Mouse (Mus musculus) forebrain, embryonic 13.5 days (tissue): ENCODE measurements around the gene Sec24c. TPM values are rescaled to one million over a fixed set of nuclear protein-coding genes. Genes with fewer than 3 reads are reported as not detected.

Experiments used
- ATAC-seq: fragments of 200-750 bp; cut with Nextera tagmentation; 2 replicates; pipeline ENCODE4 v1.8.0; 2017
- H3K27ac ChIP-seq: fragments of 300-500 bp; sonication (generic); 2 replicates; pipeline ENCODE4 v1.5.1; 2015; ENCODE audit warnings: inconsistent platforms, mild to moderate bottlenecking, moderate library complexity
- H3K27me3 ChIP-seq: fragments of 300-500 bp; sonication (generic); 2 replicates; pipeline ENCODE4 v1.6.1; 2015; ENCODE audit warnings: mild to moderate bottlenecking, inconsistent platforms
- H3K36me3 ChIP-seq: fragments of 300-500 bp; sonication (generic); 2 replicates; pipeline ENCODE4 v1.6.1; 2015; ENCODE audit warnings: mild to moderate bottlenecking, inconsistent platforms; ENCODE audit not compliant: poor library complexity, severe bottlenecking
- H3K4me1 ChIP-seq: fragments of 300-500 bp; sonication (generic); 2 replicates; pipeline ENCODE4 v1.6.1; 2015; ENCODE audit warnings: inconsistent platforms
- H3K4me2 ChIP-seq: fragments of 300-500 bp; sonication (generic); 2 replicates; pipeline ENCODE4 v1.6.1; 2015; ENCODE audit warnings: inconsistent platforms, mild to moderate bottlenecking, moderate library complexity
- H3K4me3 ChIP-seq: fragments of 300-500 bp; sonication (generic); 2 replicates; pipeline ENCODE4 v1.5.1; 2015; ENCODE audit warnings: mild to moderate bottlenecking, inconsistent platforms
- H3K9ac ChIP-seq: fragments of 300-500 bp; sonication (generic); 2 replicates; pipeline ENCODE4 v1.6.1; 2015; ENCODE audit warnings: mild to moderate bottlenecking, inconsistent platforms
- H3K9me3 ChIP-seq: fragments of 300-500 bp; sonication (generic); replicated peaks from 2 replicates; pipeline ENCODE4 v1.6.1; 2016; ENCODE audit warnings: inconsistent platforms
- WGBS: fragments of 180-500 bp; shearing (Covaris S2); methylation state at CpG from one replicate; pipeline ENCODE4 v1.1.7; 2015; 5-methylcytosine and 5-hydroxymethylcytosine counted together
- polyA plus RNA-seq: library from polyadenylated mRNA; unstranded; fragments of >200 nt; fragmentation: Nextera tagmentation; extraction: Ambion mirVana; gene quantifications from 2 replicates; pipeline ENCODE4 v1.2.1, GENCODE M21; 2015

Sec24c gene
- polyA plus RNA-seq, 1 experiment from 2014 or later, result 75.9 TPM

DNA sequence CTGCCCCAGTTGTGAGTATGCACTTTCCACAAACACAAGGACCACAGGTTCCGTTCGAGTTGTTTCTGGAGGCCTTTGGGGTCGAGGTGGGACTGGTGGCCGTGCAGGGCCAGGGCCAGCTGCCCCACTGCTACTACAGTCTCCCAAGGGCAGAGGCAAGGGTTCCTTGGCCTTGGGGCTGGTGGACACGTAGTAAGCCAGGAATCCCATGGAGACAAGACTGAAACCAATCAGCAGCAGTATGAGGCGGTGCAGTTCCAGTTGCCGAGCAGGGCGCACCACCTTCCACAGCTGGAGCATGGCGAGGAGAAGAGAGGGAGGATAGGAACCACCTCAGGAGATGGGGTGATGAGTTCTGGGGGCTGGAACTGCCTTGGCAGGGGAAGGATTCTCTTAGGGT, 55.8 kb downstream of the Sec24c start:
- H3K27me3 ChIP-seq, result no peaks in the 10 kb centered on the region
- 83% methylated on average over 9 of the region's 9 CpGs for WGBS
- H3K4me1 ChIP-seq, result peaks cover 12% of the 10 kb centered on the region
- H3K4me3 ChIP-seq, result no peak overlapping the region
- no peak overlapping the region for H3K4me2 ChIP-seq
- no peak overlapping the region for H3K9ac ChIP-seq
- no peak for ATAC-seq
- no peaks in the 10 kb centered on the region for H3K9me3 ChIP-seq
- H3K27ac ChIP-seq, result no peak overlapping the region
- peaks cover 66% of the 10 kb centered on the region for H3K36me3 ChIP-seq

DNA sequence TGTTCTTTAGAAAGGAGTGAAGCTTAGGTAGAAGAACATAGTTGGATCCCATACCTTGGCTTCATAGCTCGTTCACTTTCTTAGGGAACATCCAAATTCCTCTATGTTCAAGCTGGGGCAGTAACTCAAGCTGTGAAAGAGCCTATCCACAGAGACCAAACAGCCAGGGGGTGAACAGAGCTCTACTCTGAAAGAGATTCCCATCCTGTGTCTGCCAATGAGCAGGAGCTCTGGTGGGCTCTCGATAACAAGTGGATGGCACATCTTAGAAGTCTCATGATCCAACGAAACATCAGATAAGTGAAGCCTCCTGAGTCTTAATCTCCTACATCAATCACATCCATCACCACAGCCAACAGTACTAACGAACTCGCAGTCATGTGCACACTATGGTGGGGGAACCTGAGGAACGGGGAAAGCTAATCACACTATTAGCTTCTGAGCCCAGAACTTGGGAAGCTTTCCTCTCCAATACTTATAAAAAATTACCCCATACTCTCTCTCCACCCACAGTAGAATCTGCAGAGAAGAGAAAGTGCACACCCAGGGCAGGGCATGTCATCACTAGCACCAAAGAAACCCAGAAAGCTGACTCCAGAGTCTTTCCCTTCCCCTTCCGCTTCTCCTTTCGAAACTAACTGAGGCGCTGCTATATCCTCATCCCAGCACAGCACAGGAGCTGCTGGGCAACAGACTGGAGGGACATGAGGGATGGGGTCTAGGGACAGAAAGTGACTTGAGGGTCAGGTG, 56.9 kb downstream of the Sec24c start:
- no peak for ATAC-seq
- Histone ChIP-seq H3K4me3 (no peak overlapping the region), H3K9me3 (no peaks in the 10 kb centered on the region), H3K36me3 (peaks cover 63% of the 10 kb centered on the region), H3K9ac (no peak overlapping the region), H3K27ac (no peak overlapping the region), H3K4me2 (no peak overlapping the region), H3K4me1 (peaks cover 16% of the 10 kb centered on the region), H3K27me3 (no peaks in the 10 kb centered on the region)
- WGBS, result 91% methylated on average over 9 of the region's 9 CpGs

GRCm38 (mm10) chr14:20733041-20733951, 59.2 kb downstream of the Sec24c start:
- no peak for ATAC-seq
- no peak overlapping the region for H3K27ac ChIP-seq
- peak overlapping the region; percentile 92 for H3K9ac ChIP-seq
- no peaks in the 10 kb centered on the region for H3K9me3 ChIP-seq
- H3K4me2 ChIP-seq, result peak overlapping the region; percentile 90
- WGBS, result 51% methylated on average over 12 of the region's 12 CpGs
- peaks cover 65% of the 10 kb centered on the region for H3K36me3 ChIP-seq
- peak overlapping the region; percentile 83 for H3K4me3 ChIP-seq
- H3K4me1 ChIP-seq, result peaks cover 16% of the 10 kb centered on the region
- no peaks in the 10 kb centered on the region for H3K27me3 ChIP-seq

DNA sequence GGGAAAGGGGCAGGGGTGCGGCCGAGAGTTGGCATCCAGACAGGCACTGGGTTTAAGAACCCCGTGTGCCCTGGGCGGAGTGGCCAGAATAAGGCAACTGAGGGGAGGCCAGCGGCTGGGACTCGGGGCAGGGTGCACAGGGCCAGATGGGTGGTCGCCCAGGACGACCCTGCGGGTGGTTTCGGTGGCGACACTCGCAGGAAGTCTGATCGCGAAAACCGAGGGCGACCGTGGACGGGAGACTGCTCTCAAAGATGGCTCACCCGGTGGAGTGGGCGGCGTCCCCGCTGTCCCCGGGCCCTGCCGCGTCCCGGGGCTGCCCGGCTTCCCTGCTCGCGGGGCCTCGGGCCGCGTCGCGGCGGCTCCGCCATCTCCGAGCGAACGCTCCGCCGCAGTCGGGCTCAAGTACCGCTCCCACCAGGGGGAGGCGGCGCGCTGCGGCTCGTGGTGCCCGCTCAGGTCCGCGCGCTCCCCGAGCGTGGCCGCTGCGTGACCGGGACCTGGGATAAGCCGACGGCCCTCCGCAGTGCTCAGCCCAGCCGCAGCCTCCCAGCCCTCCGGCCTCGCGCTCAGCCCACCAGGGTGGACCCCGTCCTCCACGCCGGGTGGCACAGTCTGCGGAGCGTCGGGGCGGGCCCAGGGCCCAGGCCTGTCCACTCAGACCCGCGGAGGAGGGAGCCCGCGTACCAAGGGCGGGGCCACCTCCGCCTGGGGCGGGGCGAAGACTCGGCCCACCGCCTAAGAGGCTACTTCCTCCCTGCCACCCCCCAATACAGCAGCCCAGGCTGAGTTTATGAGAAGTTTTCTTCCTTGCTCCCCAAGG, 60.1 kb downstream of the Sec24c start, which contains the start of gene Ndst2:
Gene Ndst2 (minus strand): TSS at position 611 of the 823 bp plus-strand sequence.
- Histone ChIP-seq H3K4me3 (peak within 1 kb of the TSS; percentile 83), H3K36me3 (peaks cover 65% of the 10 kb centered on the region), H3K27me3 (no peaks in the 10 kb centered on the region), H3K4me2 (peak within 1 kb of the TSS; percentile 90), H3K27ac (peak within 1 kb of the TSS; percentile 75), H3K4me1 (peaks cover 16% of the 10 kb centered on the region), H3K9ac (peak within 1 kb of the TSS; percentile 92), H3K9me3 (no peaks in the 10 kb centered on the region)
- under 1% methylated on average over 51 of the region's 81 CpGs for WGBS
- peak; percentile 99 for ATAC-seq

GRCm38 (mm10) chr14:20735052-20735451, 60.9 kb downstream of the Sec24c start:
- Histone ChIP-seq H3K27ac (no peak overlapping the region), H3K9me3 (no peaks in the 10 kb centered on the region), H3K4me2 (peak overlapping the region; percentile 90), H3K9ac (no peak overlapping the region), H3K36me3 (peaks cover 65% of the 10 kb centered on the region), H3K27me3 (no peaks in the 10 kb centered on the region), H3K4me1 (peaks cover 16% of the 10 kb centered on the region), H3K4me3 (no peak overlapping the region; the same call in 1 of the 2 replicates)
- 76% methylated on average over 2 of the region's 2 CpGs for WGBS
- no peak for ATAC-seq

DNA sequence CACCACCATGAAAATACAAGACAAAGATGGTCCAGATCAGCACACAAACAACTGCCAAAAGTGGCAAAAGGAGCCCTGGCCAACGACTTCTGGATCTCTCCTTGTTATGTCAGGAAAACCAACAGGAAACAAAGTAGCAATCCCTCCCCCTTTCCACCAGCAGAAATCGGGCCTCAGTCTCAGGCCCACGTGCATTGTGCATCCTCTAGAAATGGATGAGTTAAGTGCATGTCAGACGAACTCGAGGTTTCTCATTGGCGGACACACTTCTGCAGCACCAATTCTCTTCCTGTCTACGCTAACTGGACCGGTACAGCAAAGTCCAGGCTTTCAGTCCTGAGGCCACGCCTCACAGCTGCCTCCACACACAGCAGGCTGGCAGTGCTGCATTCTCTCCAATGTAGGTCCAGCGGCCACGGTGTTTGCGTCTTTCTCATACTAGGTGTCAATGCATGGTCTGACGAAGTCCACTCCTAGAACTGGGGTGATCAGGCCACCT, 61.8 kb downstream of the Sec24c start:
- no peaks in the 10 kb centered on the region for H3K9me3 ChIP-seq
- H3K36me3 ChIP-seq, result peaks cover 65% of the 10 kb centered on the region
- no peaks in the 10 kb centered on the region for H3K27me3 ChIP-seq
- H3K4me1 ChIP-seq, result peaks cover 16% of the 10 kb centered on the region
- no peak overlapping the region for H3K4me2 ChIP-seq
- H3K4me3 ChIP-seq, result no peak overlapping the region
- no peak overlapping the region for H3K27ac ChIP-seq
- no peak for ATAC-seq
- no peak overlapping the region for H3K9ac ChIP-seq
- WGBS, result 91% methylated on average over 13 of the region's 13 CpGs

DNA sequence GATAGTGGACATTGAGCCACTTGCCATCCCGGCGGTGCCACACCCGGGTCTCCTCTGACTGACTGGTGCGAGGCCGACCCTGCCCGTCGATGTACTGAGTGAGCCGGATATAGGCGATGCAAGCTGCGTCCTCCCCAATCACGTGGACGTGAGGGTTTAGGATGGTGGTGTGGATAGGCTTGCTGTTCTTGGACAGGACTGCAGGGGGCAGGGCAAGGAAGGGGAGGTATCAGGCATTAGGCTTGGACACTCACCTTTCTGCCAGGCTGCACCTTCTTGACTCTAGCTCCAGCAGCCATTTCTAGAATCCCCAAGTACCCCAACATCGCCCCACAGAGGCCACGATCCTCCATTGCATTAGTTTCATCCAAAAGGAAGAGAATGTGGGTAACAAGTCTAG, 63.2 kb downstream of the Sec24c start:
- no peak overlapping the region for H3K9ac ChIP-seq
- H3K27ac ChIP-seq, result no peak overlapping the region
- no peaks in the 10 kb centered on the region for H3K9me3 ChIP-seq
- no peak overlapping the region for H3K4me2 ChIP-seq
- no peak overlapping the region for H3K4me3 ChIP-seq
- peaks cover 16% of the 10 kb centered on the region for H3K4me1 ChIP-seq
- ATAC-seq, result no peak
- H3K27me3 ChIP-seq, result no peaks in the 10 kb centered on the region
- peaks cover 68% of the 10 kb centered on the region for H3K36me3 ChIP-seq
- WGBS, result 38% methylated on average over 14 of the region's 14 CpGs

GRCm38 (mm10) chr14:20738511-20738910, 64.4 kb downstream of the Sec24c start:
- ATAC-seq, result no peak
- Histone ChIP-seq H3K4me2 (no peak overlapping the region), H3K27me3 (no peaks in the 10 kb centered on the region), H3K9me3 (no peaks in the 10 kb centered on the region), H3K4me1 (peaks cover 10% of the 10 kb centered on the region), H3K36me3 (peaks cover 74% of the 10 kb centered on the region), H3K27ac (no peak overlapping the region), H3K4me3 (no peak overlapping the region), H3K9ac (no peak overlapping the region)
- WGBS, result 93% methylated on average over 8 of the region's 8 CpGs

DNA sequence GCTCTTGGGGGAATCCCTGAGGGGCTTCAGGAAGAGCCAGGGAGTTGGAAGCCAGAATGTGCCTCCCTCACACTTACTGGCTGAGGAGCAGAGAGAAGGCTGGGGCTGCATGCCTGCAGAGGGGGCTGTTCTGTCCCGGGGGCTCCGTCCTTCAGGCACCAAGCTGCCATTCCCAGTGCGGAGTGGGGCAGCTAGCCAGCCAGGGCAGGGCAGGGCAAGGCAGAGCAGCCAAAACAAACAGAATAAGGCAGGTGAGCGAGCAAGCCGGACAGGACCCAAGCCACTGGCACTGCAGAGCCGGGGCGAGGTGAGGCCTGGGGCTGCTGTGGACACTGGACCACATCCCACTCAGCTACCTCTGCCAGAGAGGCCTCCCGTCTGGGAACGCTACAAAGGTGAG, 67.2 kb downstream of the Sec24c start:
- Histone ChIP-seq H3K9me3 (no peaks in the 10 kb centered on the region), H3K27me3 (no peaks in the 10 kb centered on the region), H3K4me2 (no peak overlapping the region), H3K4me3 (no peak overlapping the region), H3K9ac (no peak overlapping the region), H3K36me3 (peaks cover 85% of the 10 kb centered on the region), H3K4me1 (no peaks in the 10 kb centered on the region), H3K27ac (no peak overlapping the region)
- 96% methylated on average over 9 of the region's 9 CpGs for WGBS
- ATAC-seq, result no peak

DNA sequence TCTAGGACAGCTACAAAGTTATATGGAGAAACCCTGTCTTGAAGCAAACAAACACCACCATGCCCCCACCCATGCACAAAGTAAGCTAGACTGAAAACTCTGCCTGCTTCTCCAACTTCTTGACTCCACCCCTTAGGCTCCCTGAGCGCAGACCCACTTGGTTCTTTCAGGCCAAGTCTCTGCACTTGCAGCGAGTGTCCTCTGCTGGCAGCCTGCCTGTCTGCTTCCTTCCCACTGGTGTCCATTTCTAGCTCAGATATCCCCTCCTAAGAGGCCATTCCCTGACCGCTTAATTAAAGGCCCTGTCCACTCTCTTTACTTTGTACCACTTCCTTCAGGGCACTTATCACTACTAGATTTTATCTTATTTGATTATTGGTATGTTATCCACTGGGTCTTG, 69.5 kb downstream of the Sec24c start:
- Histone ChIP-seq H3K4me1 (no peaks in the 10 kb centered on the region), H3K9me3 (no peaks in the 10 kb centered on the region), H3K9ac (no peak overlapping the region), H3K27ac (no peak overlapping the region), H3K27me3 (no peaks in the 10 kb centered on the region), H3K36me3 (peaks cover 82% of the 10 kb centered on the region), H3K4me3 (no peak overlapping the region), H3K4me2 (no peak overlapping the region)
- no peak for ATAC-seq
- 83% methylated on average over 3 of the region's 3 CpGs for WGBS
